Mouse (Mus musculus) erythroblast, embryonic 14.5 days (primary cell): ENCODE measurements around the gene Trak1.

Source experiments
- GATA1 ChIP-seq: IDR thresholded peaks from 2 replicates; pipeline ENCODE4 v1.6.1; 2012; ENCODE audit warnings: low read length, inconsistent platforms, mixed read lengths
- TAL1 ChIP-seq: IDR thresholded peaks from 3 replicates; pipeline ENCODE4 v1.6.1; 2012; ENCODE audit warnings: low read length, inconsistent platforms, mixed read lengths

DNA sequence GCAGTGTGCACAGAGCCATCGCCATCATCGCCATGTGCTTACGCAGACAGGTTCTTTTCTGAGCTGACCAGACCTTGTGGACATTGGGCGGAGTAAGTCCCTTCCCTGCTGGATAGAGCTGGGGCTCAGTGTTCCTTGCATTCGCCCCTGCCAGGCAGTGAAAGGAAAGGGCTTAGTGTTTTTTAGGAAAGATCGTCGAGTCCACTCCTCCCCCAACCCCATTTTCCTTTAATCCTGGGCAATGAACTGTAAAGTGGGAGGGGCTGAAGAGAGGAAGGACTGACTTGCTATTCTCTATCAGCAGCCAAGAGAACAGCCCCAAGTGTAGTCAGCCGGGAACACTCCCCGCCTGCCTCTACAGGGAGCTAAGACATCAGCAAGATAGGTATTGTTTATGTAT is 6.4 kb downstream of the Trak1 start:
- TF ChIP-seq GATA1: no peak
- TF ChIP-seq TAL1: no peak
